Mouse (Mus musculus): ENCODE measurements around the gene Relch.
"Not testable (repeated sequence)": the region's sequence is repeated elsewhere in the genome, so short reads cannot be mapped to it uniquely, and the experiment has no call there.

Gene Relch

DNA sequence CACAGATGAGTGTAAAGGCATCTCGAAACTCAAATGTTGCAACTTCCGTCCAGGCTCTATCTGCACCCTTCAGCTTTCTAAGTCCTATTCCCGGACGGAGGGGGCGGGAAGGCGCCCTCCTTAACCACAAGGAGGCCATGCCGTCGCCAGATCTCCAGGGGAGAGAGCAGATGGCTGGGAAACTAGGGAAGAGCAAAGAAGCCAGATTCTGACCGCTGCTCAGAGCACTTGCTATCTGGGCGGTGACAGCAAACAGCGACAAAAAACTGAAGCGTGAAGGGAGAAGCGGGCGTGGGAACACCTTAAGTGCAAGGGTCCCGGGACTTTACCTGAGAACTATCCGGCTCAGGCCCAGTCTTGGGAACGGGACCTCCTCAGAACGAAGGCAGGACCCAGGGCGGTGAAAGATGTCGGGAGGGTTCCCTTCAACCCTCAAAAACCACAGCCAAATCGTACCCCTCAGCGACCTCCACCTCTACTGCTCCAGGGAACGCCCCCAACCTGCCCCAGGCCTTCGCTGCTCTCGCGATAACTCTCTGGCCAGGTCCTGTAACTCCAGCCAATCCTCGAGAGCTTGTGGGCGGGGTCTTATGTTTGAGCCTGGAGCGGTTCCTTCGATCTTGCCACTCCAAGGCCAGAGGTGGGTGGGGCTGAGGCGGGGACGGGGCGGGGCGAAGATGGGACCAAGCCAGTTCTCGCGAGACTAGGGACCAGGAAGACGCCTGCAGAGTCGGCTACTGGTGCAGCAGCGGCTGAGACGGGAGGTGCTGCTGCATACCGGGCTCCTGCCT is at the start of gene Relch, which contains the start of gene Pign:
Gene Relch, plus strand, starts transcription at position 691 of the 791 bp plus-strand sequence.
Gene Pign, minus strand, starts transcription at position 507 of the 791 bp plus-strand sequence.
- peak; percentile 95 to 96 for DNase-seq

DNA sequence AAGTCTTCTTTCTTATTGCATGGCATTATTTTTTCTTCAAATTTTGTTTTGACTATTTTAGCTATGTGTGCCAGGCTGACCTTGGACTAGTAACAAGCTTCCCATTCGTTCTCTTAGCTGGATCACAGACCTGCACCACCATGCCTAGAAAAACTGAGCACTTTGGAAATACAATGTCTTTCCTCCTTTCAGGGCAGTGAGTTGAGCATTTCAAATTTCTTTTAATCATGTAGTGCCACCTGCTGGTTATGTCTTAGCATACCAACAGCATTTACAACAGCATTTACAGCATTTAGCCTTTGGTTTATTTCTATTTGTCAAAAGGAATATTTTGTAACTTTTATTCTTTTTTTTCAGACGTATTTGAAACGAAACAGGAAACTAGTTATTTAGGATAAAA is 33.2 kb upstream of the Relch start:
- DNase-seq, result peak in 1 of 2 experiments; percentile 38

GRCm38 (mm10) chr1:105644093-105644492 is 19.6 kb upstream of the Relch start:
- no peak for DNase-seq

DNA sequence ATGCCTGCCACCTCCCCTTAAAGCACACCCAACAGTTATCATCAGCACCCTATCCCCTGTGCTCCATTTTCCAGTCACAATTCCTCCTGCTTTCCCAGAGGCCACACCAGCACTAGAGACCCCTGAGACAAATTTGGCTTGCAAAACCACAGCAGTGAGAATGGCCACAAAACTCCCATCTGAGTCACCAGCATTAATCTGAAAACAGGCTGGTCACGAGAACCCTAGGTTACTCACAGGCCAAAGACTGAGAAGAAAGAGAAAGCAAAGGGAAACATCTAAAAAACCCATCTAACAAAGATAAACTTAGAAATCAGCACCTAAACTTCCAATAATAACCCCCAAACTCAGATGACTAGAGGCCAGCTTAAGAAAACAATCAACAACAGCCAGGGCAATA is 13.0 kb upstream of the Relch start:
- no peak for DNase-seq

- DNase-seq, result no peak
These were observed 9.7 kb upstream of the Relch start for GRCm38 (mm10) chr1:105653981-105654380.

GRCm38 (mm10) chr1:105660015-105660414 is 3.6 kb upstream of the Relch start:
- peak in 1 of 2 experiments; percentile 43 for DNase-seq

GRCm38 (mm10) chr1:105662820-105663170 is 866 bp upstream of the Relch start:
- no peak for DNase-seq

GRCm38 (mm10) chr1:105663962-105664812 is 526 bp downstream of the Relch start:
- DNase-seq, result no peak

DNA sequence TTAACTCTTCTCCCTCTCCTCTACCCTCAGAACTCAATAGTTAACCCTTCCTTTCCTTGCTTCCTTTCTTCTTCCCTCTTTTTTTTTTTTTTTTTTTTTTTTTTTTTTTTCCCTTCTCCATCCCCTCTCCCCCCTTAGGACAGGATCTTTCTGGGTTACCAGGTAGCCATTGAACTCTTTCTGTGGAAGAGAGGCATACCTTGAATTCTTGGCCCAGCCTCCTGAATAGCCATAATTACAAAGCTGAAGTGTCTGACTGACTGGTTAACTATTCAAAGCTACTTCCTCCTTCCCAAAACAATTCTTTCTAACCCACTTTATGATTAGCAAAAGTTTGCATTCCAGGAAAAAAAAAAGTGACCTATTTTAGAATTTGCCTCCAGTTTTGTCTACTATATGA is 6.0 kb downstream of the Relch start:
- DNase-seq, result no peak

GRCm38 (mm10) chr1:105674763-105675162 is 11.1 kb downstream of the Relch start:
- no peak for DNase-seq

- DNase-seq, result no peak
These were observed 16.9 kb downstream of the Relch start for GRCm38 (mm10) chr1:105680587-105680986.

- DNase-seq, result no peak
These were observed 21.8 kb downstream of the Relch start for GRCm38 (mm10) chr1:105685501-105685900.

- DNase-seq, result no peak
These were observed 31.9 kb downstream of the Relch start for GRCm38 (mm10) chr1:105695581-105695980.

DNA sequence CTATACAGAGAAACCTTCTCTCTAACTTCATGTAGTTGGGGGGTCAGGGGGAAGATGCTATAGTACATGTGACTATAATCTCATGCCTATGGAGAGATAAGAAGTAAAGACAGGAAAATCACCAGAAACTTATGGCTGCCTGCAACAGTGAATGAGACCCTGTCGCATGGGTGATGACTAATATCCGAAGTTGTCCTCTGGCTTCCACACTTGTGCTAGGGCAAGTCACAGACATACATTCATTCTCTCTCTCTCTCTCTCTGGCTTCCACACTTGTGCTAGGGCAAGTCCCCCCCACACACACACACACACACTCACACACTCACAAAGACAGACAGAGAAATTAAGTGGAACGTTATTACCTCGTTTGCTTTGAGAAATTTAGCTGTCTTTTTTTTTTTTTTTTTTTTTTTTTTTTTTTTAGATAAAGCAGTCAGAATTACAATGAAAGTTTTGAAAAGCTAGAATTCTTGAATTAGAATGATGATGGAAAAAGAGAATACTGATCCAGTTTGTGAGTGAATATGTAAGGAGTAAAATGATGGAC is 37.4 kb downstream of the Relch start:
- DNase-seq, result no peak

DNA sequence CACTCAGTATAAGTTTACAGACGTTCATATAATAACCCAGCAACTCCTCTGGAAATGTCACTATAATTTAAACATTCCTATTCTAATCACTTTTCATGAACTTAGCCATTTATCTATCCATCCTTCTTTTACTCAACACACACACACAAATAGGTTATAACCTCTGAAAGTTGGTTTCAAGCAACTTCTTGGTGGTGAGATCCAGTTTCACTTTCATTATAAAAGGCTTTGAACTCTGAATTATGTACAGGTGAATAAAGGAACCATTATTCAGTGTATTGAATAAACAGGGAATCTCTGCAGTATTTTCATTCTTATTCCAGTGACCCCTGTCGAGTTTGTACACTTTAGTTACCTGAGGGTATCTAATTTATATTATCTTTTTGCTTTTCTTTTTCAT is 45.8 kb downstream of the Relch start:
- no peak for DNase-seq

- DNase-seq, result peak; percentile 23 to 32
These were observed 47.6 kb downstream of the Relch start for GRCm38 (mm10) chr1:105711227-105711626.

- no peak for DNase-seq
These were observed 49.2 kb downstream of the Relch start for GRCm38 (mm10) chr1:105712822-105713221.

DNA sequence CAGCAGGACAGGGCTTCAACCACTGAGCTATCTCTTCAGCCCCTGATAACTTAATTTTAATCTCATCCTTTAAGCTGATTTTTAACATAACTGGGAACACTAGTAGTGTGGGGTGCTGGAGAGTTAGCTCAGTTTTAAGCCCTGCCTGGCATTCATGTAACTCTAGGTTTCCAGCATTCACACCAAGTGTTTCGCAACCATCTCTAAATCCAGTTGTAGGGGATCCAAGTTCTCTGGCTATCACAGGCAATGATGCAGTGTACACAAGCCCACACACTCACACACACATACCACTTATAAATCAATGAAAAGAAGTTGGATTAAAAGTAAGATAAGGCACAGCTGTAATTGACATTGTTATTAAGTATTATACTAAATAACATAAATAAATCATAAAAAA is 54.7 kb downstream of the Relch start:
- no peak for DNase-seq

DNA sequence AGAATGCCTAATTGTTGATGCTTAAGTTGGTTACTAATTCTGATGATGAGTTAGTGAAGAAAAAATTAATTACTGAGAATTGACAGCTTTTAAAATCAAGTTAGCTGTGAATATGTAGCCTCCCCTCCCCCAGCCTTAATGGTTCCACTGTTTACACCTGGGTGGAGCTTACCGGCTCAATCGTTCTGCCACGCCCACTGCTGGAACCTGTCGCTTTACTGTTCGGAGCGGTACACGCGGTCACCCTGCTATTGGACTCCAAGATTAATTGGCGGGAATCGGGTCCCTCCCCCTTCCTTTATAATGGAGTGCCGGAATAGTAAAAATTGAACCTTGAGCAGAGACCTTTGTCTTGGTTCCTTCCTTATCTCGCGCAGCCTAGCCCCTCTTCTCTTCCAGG is 65.6 kb downstream of the Relch start:
- DNase-seq, result not testable (repeated sequence)

- no peak for DNase-seq
These were observed 71.7 kb downstream of the Relch start for GRCm38 (mm10) chr1:105735318-105735717.

GRCm38 (mm10) chr1:105738334-105738733 is 74.7 kb downstream of the Relch start:
- no peak for DNase-seq

- no peak for DNase-seq
These were observed 75.8 kb downstream of the Relch start for GRCm38 (mm10) chr1:105739493-105739892.

DNA sequence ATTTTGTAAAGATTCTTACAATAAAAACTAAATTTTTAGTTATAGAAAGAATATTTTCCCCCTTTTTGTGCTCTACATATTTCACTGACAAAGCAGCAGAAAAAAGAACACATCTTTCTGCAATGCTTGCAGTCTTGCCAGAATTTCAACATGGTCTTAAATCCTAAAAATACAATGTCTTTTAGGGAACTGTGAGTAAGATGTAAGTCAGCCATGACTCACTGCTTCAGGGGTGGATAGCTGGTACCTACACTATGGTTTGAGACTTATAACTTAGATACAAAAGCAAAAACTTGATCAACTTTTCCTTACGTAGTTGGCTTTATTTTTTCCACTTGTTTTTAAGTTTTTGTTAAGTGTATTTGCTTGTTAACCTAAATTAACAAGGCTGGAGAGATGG is 78.8 kb downstream of the Relch start:
- DNase-seq, result no peak

GRCm38 (mm10) chr1:105746444-105746843 is 82.8 kb downstream of the Relch start:
- no peak for DNase-seq
